Mouse (Mus musculus): ENCODE results near the gene Baz1b.
A peak's percentile ranks its signal among the peaks of the same experiment; 100 is the strongest.

Baz1b gene

GRCm38 (mm10) chr5:135274663-135275396, 87.8 kb downstream of the Baz1b start:
- DNase-seq (ENCODE audit: low spot score in 2 of 2) = no peak

DNA sequence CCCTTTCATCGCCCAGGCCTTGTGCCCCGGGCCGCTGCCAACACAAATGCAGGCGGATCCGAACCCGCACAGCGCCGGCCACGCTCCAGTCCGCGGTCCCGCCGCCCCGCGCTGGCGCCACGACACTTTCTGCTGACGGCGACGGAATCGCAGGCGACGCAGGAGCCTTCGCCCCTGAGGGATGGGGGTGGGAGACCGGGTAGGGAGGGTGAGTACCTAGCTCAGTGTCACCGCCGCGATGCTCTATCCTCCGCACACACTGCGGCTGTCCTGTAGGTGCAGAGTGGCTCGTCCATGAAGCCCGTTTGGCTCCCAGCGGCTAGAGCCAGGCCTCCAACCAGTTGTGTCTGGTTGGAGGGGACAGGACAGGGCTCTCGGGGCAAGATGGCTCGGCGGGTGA, 89.5 kb downstream of the Baz1b start:
- no peak for DNase-seq (ENCODE audit: low spot score in 2 of 2)

- no peak for DNase-seq (ENCODE audit: low spot score in 2 of 2)
Observed at GRCm38 (mm10) chr5:135280226-135280625, 93.2 kb downstream of the Baz1b start.

GRCm38 (mm10) chr5:135285211-135285610, 98.1 kb downstream of the Baz1b start:
- no peak for DNase-seq (ENCODE audit: low spot score in 2 of 2)

- DNase-seq (ENCODE audit: low spot score in 2 of 2) = peak; percentile 30 to 73
Observed at GRCm38 (mm10) chr5:135286185-135286584, 99.1 kb downstream of the Baz1b start.

- no peak for DNase-seq (ENCODE audit: low spot score in 2 of 2)
Observed at GRCm38 (mm10) chr5:135286926-135287325, 99.9 kb downstream of the Baz1b start.

GRCm38 (mm10) chr5:135290703-135291102, 103.6 kb downstream of the Baz1b start:
- no peak for DNase-seq (ENCODE audit: low spot score in 2 of 2)

- no peak for DNase-seq (ENCODE audit: low spot score in 2 of 2)
Observed at GRCm38 (mm10) chr5:135291193-135291592, 104.1 kb downstream of the Baz1b start.

DNA sequence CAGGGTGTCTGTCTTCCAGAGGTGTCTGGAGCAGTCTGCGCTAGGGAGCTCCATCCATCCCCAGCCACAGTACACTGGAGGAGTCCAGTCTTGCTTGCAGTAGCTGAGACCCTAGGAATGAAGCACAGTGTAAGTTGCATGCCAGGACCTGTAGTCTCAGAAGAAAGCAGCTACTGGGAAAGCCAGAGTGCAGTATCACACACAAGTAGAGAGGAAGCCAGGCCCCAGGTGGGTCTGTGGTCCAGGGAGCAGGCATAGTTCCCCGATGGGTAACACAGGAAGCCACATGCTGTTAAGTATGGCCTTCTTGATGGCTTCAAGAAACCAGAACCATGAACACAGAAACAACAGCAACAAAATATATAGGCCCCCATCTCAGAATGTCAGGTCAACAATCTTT, 104.9 kb downstream of the Baz1b start:
- DNase-seq (ENCODE audit: low spot score in 2 of 2) = no peak
